Mouse (Mus musculus): Measurements from ENCODE around the gene Hspb3. TPM values are rescaled to one million over a fixed set of nuclear protein-coding genes. Genes with fewer than 3 reads are reported as not detected.

The Hspb3 gene
- polyA plus RNA-seq, 1 experiment from 2014 or later = 0.59 TPM

DNA sequence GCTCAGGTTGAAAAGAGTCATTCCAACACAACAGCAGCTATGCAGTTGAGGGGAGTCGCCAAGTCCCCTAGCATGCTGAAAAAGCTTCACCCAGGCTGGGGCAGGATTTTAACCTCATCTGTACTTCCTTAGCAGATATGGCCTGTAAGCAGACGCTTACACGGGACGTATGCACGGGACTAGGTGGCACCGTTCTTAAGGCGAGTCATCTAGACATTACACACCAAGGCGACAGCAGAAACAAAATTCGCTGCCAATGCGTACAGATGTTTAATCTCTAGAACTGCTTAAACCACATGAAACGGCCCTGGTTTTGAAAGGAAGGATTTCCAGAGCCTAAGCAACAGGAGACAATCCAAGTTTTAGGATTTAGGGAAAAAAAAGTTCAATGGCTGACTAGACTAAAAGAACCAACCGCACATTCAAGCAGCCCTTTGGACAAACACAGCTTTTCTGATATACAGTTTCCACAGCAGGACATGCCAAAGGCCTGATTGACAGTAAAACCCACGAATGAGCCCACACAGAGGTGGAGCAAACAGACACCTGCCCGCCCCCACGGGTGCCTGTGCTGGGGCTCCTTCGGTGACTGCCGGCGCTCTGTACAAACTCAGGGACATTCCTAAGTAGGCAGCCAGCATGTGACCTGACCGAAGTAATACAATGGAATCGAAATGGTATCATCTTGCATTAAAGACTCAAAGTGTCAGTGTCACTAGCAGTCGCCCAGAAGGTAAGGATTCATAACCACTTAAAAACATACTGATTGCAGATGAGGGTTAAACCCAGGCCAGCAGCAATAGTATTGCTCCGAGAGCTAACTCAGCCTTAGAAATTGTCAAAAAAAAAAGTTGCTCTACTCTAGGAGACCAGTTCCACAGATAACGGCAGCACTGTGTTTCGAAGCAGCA, 48.6 kb downstream of the Hspb3 start:
- DNase-seq (ENCODE audit: low spot score) (peak; percentile 64), ATAC-seq (replicated peaks; ENCODE audit: low FRiP score) (peak; percentile 48)
- Histone ChIP-seq H3K36me3 (ENCODE audit: control insufficient read depth, insufficient read depth, low read length) (0 out of 2 replicates have a peak, but pooled peaks cover 3% of the 10 kb centered on the region), H3K27me3 (replicated peaks; ENCODE audit: control insufficient read depth, insufficient read depth, low read length) (no peaks in the 10 kb centered on the region), H3K4me3 (ENCODE audit: low read depth, low read length) (peak overlapping the region; percentile 78), H3K27ac (ENCODE audit: low read depth, low read length) (no peak overlapping the region), H3K9ac (ENCODE audit: low read depth, low read length) (peak overlapping the region; percentile 39; the same call in 1 of the 2 replicates), H3K4me2 (peak overlapping the region; percentile 89), H3K9me3 (ENCODE audit: control insufficient read depth, low read length) (no peaks in the 10 kb centered on the region), H3K4me1 (replicated peaks; ENCODE audit: control insufficient read depth, insufficient read depth, low read length) (peaks cover 54% of the 10 kb centered on the region)
- 19% methylated on average over 24 of the region's 24 CpGs for WGBS

GRCm38 (mm10) chr13:113613882-113614281, 49.6 kb downstream of the Hspb3 start:
- H3K27me3 ChIP-seq (replicated peaks; ENCODE audit: control insufficient read depth, insufficient read depth, low read length) = no peaks in the 10 kb centered on the region
- no peak for DNase-seq (ENCODE audit: low spot score)
- 57% methylated on average over 10 of the region's 10 CpGs for WGBS
- H3K9ac ChIP-seq (ENCODE audit: low read depth, low read length) = peak overlapping the region; percentile 7; the same call in 1 of the 2 replicates
- H3K36me3 ChIP-seq (ENCODE audit: control insufficient read depth, insufficient read depth, low read length) = 0 out of 2 replicates have a peak, but pooled peaks cover 3% of the 10 kb centered on the region
- peak overlapping the region; percentile 78 for H3K4me3 ChIP-seq (ENCODE audit: low read depth, low read length)
- peak overlapping the region; percentile 89 for H3K4me2 ChIP-seq
- no peaks in the 10 kb centered on the region for H3K9me3 ChIP-seq (ENCODE audit: control insufficient read depth, low read length)
- no peak for ATAC-seq (replicated peaks; ENCODE audit: low FRiP score)
- H3K4me1 ChIP-seq (replicated peaks; ENCODE audit: control insufficient read depth, insufficient read depth, low read length) = peaks cover 61% of the 10 kb centered on the region
- no peak overlapping the region for H3K27ac ChIP-seq (ENCODE audit: low read depth, low read length)

- no peak for DNase-seq (ENCODE audit: low spot score)
- peaks cover 61% of the 10 kb centered on the region for H3K4me1 ChIP-seq (replicated peaks; ENCODE audit: control insufficient read depth, insufficient read depth, low read length)
- H3K4me2 ChIP-seq = peak overlapping the region; percentile 89
- peak overlapping the region; percentile 7; the same call in 1 of the 2 replicates for H3K9ac ChIP-seq (ENCODE audit: low read depth, low read length)
- H3K9me3 ChIP-seq (ENCODE audit: control insufficient read depth, low read length) = no peaks in the 10 kb centered on the region
- ATAC-seq (replicated peaks; ENCODE audit: low FRiP score) = no peak
- H3K27me3 ChIP-seq (replicated peaks; ENCODE audit: control insufficient read depth, insufficient read depth, low read length) = no peaks in the 10 kb centered on the region
- 0 out of 2 replicates have a peak, but pooled peaks cover 3% of the 10 kb centered on the region for H3K36me3 ChIP-seq (ENCODE audit: control insufficient read depth, insufficient read depth, low read length)
- WGBS = 42% methylated on average over 12 of the region's 12 CpGs
- H3K4me3 ChIP-seq (ENCODE audit: low read depth, low read length) = no peak overlapping the region
- H3K27ac ChIP-seq (ENCODE audit: low read depth, low read length) = no peak overlapping the region
These were observed 50.1 kb downstream of the Hspb3 start for GRCm38 (mm10) chr13:113613341-113613740.

Other genes with a start within 250 kb of the Hspb3 start
- gene Snx18, start 45.1 kb downstream of the Hspb3 start, polyA plus RNA-seq (2014; fragmentation: Nextera tagmentation; extraction: Ambion mirVana) = 14.9 and 16.0 TPM in 2 replicates
- gene Arl15, start 130.8 kb upstream of the Hspb3 start, polyA plus RNA-seq (2014; fragmentation: Nextera tagmentation; extraction: Ambion mirVana) = 8.7 and 9.1 TPM in 2 replicates

Data from liver, embryonic 11.5 days (tissue).